Mouse (Mus musculus): Measurements from ENCODE around the gene Susd4. TPM values are rescaled to one million over a fixed set of nuclear protein-coding genes. Genes with fewer than 3 reads are reported as not detected.
A peak's percentile ranks its signal among the peaks of the same experiment; 100 is the strongest.

Gene Susd4
- polyA plus RNA-seq, 1 experiment from 2014 or later, result 25.1 TPM

GRCm38 (mm10) chr1:182751301-182751700 lies 12.4 kb upstream of the Susd4 start:
- ATAC-seq (ENCODE audit: low read depth), result no peak
- H3K9me3 ChIP-seq (ENCODE audit: control insufficient read depth, low read length), result no peaks in the 10 kb centered on the region
- H3K9ac ChIP-seq (ENCODE audit: low read length), result no peak overlapping the region
- no peaks in the 10 kb centered on the region for H3K27me3 ChIP-seq (ENCODE audit: control insufficient read depth, insufficient read depth, low read depth, low read length)
- no peaks in the 10 kb centered on the region for H3K36me3 ChIP-seq (ENCODE audit: control insufficient read depth, insufficient read depth, low read length)
- peaks cover 4% of the 10 kb centered on the region for H3K4me1 ChIP-seq (replicated peaks; ENCODE audit: control insufficient read depth, insufficient read depth, low read length)
- WGBS, result 77% methylated on average over 8 of the region's 8 CpGs
- H3K4me3 ChIP-seq (ENCODE audit: low read length), result no peak overlapping the region
- no peak overlapping the region for H3K4me2 ChIP-seq (ENCODE audit: low read depth, low read length)
- H3K27ac ChIP-seq (ENCODE audit: low read length), result no peak overlapping the region

- peak overlapping the region; percentile 25; the same call in 1 of the 2 replicates for H3K27ac ChIP-seq (ENCODE audit: low read length)
- H3K36me3 ChIP-seq (ENCODE audit: control insufficient read depth, insufficient read depth, low read length), result no peaks in the 10 kb centered on the region
- no peak overlapping the region for H3K9ac ChIP-seq (ENCODE audit: low read length)
- H3K4me3 ChIP-seq (ENCODE audit: low read length), result no peak overlapping the region
- no peak for ATAC-seq (ENCODE audit: low read depth)
- H3K4me2 ChIP-seq (ENCODE audit: low read depth, low read length), result 0 out of 2 replicates have a peak overlapping the region, but pooled peaks have one; percentile 2
- WGBS, result 47% methylated on average over 8 of the region's 8 CpGs
- no peaks in the 10 kb centered on the region for H3K27me3 ChIP-seq (ENCODE audit: control insufficient read depth, insufficient read depth, low read depth, low read length)
- no peaks in the 10 kb centered on the region for H3K9me3 ChIP-seq (ENCODE audit: control insufficient read depth, low read length)
- H3K4me1 ChIP-seq (replicated peaks; ENCODE audit: control insufficient read depth, insufficient read depth, low read length), result peaks cover 4% of the 10 kb centered on the region
Observed at GRCm38 (mm10) chr1:182753694-182754093, 10.0 kb upstream of the Susd4 start.

GRCm38 (mm10) chr1:182754865-182755264 lies 8.8 kb upstream of the Susd4 start:
- Histone ChIP-seq H3K4me3 (ENCODE audit: low read length) (no peak overlapping the region), H3K4me1 (replicated peaks; ENCODE audit: control insufficient read depth, insufficient read depth, low read length) (peaks cover 4% of the 10 kb centered on the region), H3K9me3 (ENCODE audit: control insufficient read depth, low read length) (no peaks in the 10 kb centered on the region), H3K9ac (ENCODE audit: low read length) (no peak overlapping the region), H3K27me3 (ENCODE audit: control insufficient read depth, insufficient read depth, low read depth, low read length) (no peaks in the 10 kb centered on the region), H3K4me2 (ENCODE audit: low read depth, low read length) (no peak overlapping the region), H3K36me3 (ENCODE audit: control insufficient read depth, insufficient read depth, low read length) (no peaks in the 10 kb centered on the region), H3K27ac (ENCODE audit: low read length) (no peak overlapping the region)
- no peak for ATAC-seq (ENCODE audit: low read depth)
- WGBS, result 81% methylated on average over 5 of the region's 5 CpGs

GRCm38 (mm10) chr1:182758783-182759182 lies 4.9 kb upstream of the Susd4 start:
- Histone ChIP-seq H3K9ac (ENCODE audit: low read length) (no peak overlapping the region), H3K9me3 (ENCODE audit: control insufficient read depth, low read length) (no peaks in the 10 kb centered on the region), H3K4me2 (ENCODE audit: low read depth, low read length) (no peak overlapping the region), H3K4me1 (replicated peaks; ENCODE audit: control insufficient read depth, insufficient read depth, low read length) (peaks cover 4% of the 10 kb centered on the region), H3K27ac (ENCODE audit: low read length) (no peak overlapping the region), H3K36me3 (ENCODE audit: control insufficient read depth, insufficient read depth, low read length) (no peaks in the 10 kb centered on the region), H3K27me3 (ENCODE audit: control insufficient read depth, insufficient read depth, low read depth, low read length) (peaks cover 5% of the 10 kb centered on the region; the same call in 1 of the 2 replicates), H3K4me3 (ENCODE audit: low read length) (no peak overlapping the region)
- ATAC-seq (ENCODE audit: low read depth), result no peak
- WGBS, result 89% methylated on average over 1 of the region's 1 CpGs

- ATAC-seq (ENCODE audit: low read depth), result no peak; the same call in 1 of the 2 replicates
- Histone ChIP-seq H3K27ac (ENCODE audit: low read length) (no peak overlapping the region), H3K4me1 (replicated peaks; ENCODE audit: control insufficient read depth, insufficient read depth, low read length) (peaks cover 11% of the 10 kb centered on the region), H3K4me3 (ENCODE audit: low read length) (peak overlapping the region; percentile 67), H3K9me3 (ENCODE audit: control insufficient read depth, low read length) (no peaks in the 10 kb centered on the region), H3K36me3 (ENCODE audit: control insufficient read depth, insufficient read depth, low read length) (no peaks in the 10 kb centered on the region), H3K27me3 (ENCODE audit: control insufficient read depth, insufficient read depth, low read depth, low read length) (peaks cover 5% of the 10 kb centered on the region; the same call in 1 of the 2 replicates), H3K4me2 (ENCODE audit: low read depth, low read length) (peak overlapping the region; percentile 92), H3K9ac (ENCODE audit: low read length) (peak overlapping the region; percentile 70)
- WGBS, result 7% methylated on average over 17 of the region's 17 CpGs
Observed at GRCm38 (mm10) chr1:182763191-182763715, 407 bp upstream of the Susd4 start.

- peaks cover 5% of the 10 kb centered on the region; the same call in 1 of the 2 replicates for H3K27me3 ChIP-seq (ENCODE audit: control insufficient read depth, insufficient read depth, low read depth, low read length)
- peak overlapping the region; percentile 37; the same call in 1 of the 2 replicates for H3K27ac ChIP-seq (ENCODE audit: low read length)
- peak; percentile 55 for ATAC-seq (ENCODE audit: low read depth)
- peaks cover 11% of the 10 kb centered on the region for H3K4me1 ChIP-seq (replicated peaks; ENCODE audit: control insufficient read depth, insufficient read depth, low read length)
- peak overlapping the region; percentile 92 for H3K4me2 ChIP-seq (ENCODE audit: low read depth, low read length)
- H3K9me3 ChIP-seq (ENCODE audit: control insufficient read depth, low read length), result no peaks in the 10 kb centered on the region
- peak overlapping the region; percentile 67 for H3K4me3 ChIP-seq (ENCODE audit: low read length)
- peak overlapping the region; percentile 70 for H3K9ac ChIP-seq (ENCODE audit: low read length)
- no peaks in the 10 kb centered on the region for H3K36me3 ChIP-seq (ENCODE audit: control insufficient read depth, insufficient read depth, low read length)
- 4% methylated on average over 27 of the region's 27 CpGs for whole genome bisulfite sequencing
Observed at GRCm38 (mm10) chr1:182764541-182765281, 1.1 kb downstream of the Susd4 start.

- no peak for ATAC-seq (ENCODE audit: low read depth)
- H3K27me3 ChIP-seq (ENCODE audit: control insufficient read depth, insufficient read depth, low read depth, low read length), result no peaks in the 10 kb centered on the region
- no peak overlapping the region for H3K9ac ChIP-seq (ENCODE audit: low read length)
- H3K4me3 ChIP-seq (ENCODE audit: low read length), result no peak overlapping the region
- H3K4me1 ChIP-seq (replicated peaks; ENCODE audit: control insufficient read depth, insufficient read depth, low read length), result peaks cover 7% of the 10 kb centered on the region; the same call in 1 of the 2 replicates
- H3K36me3 ChIP-seq (ENCODE audit: control insufficient read depth, insufficient read depth, low read length), result no peaks in the 10 kb centered on the region
- H3K27ac ChIP-seq (ENCODE audit: low read length), result no peak overlapping the region
- H3K4me2 ChIP-seq (ENCODE audit: low read depth, low read length), result no peak overlapping the region
- 85% methylated on average over 7 of the region's 7 CpGs for WGBS
- no peaks in the 10 kb centered on the region for H3K9me3 ChIP-seq (ENCODE audit: control insufficient read depth, low read length)
Observed at GRCm38 (mm10) chr1:182775576-182775975, 11.9 kb downstream of the Susd4 start.

- no peaks in the 10 kb centered on the region for H3K9me3 ChIP-seq (ENCODE audit: control insufficient read depth, low read length)
- H3K4me3 ChIP-seq (ENCODE audit: low read length), result no peak overlapping the region
- ATAC-seq (ENCODE audit: low read depth), result no peak
- H3K27me3 ChIP-seq (ENCODE audit: control insufficient read depth, insufficient read depth, low read depth, low read length), result no peaks in the 10 kb centered on the region
- H3K9ac ChIP-seq (ENCODE audit: low read length), result no peak overlapping the region
- peaks cover 7% of the 10 kb centered on the region; the same call in 1 of the 2 replicates for H3K4me1 ChIP-seq (replicated peaks; ENCODE audit: control insufficient read depth, insufficient read depth, low read length)
- no peaks in the 10 kb centered on the region for H3K36me3 ChIP-seq (ENCODE audit: control insufficient read depth, insufficient read depth, low read length)
- H3K27ac ChIP-seq (ENCODE audit: low read length), result no peak overlapping the region
- WGBS, result 58% methylated on average over 10 of the region's 10 CpGs
- H3K4me2 ChIP-seq (ENCODE audit: low read depth, low read length), result no peak overlapping the region
Observed at GRCm38 (mm10) chr1:182776749-182777410, 13.2 kb downstream of the Susd4 start.

- WGBS, result 58% methylated on average over 13 of the region's 13 CpGs
- no peaks in the 10 kb centered on the region for H3K36me3 ChIP-seq (ENCODE audit: control insufficient read depth, insufficient read depth, low read length)
Observed at GRCm38 (mm10) chr1:182778225-182778624, 14.6 kb downstream of the Susd4 start.

More at GRCm38 (mm10) chr1:182778225-182778624, 14.6 kb downstream of the Susd4 start:
- H3K4me2 ChIP-seq (ENCODE audit: low read depth, low read length), result no peak overlapping the region
- no peak overlapping the region for H3K9ac ChIP-seq (ENCODE audit: low read length)
- no peaks in the 10 kb centered on the region for H3K27me3 ChIP-seq (ENCODE audit: control insufficient read depth, insufficient read depth, low read depth, low read length)
- H3K9me3 ChIP-seq (ENCODE audit: control insufficient read depth, low read length), result no peaks in the 10 kb centered on the region
- ATAC-seq (ENCODE audit: low read depth), result no peak
- H3K27ac ChIP-seq (ENCODE audit: low read length), result no peak overlapping the region
- H3K4me1 ChIP-seq (replicated peaks; ENCODE audit: control insufficient read depth, insufficient read depth, low read length), result peaks cover 7% of the 10 kb centered on the region; the same call in 1 of the 2 replicates
- H3K4me3 ChIP-seq (ENCODE audit: low read length), result no peak overlapping the region
